Mouse (Mus musculus) kidney, embryonic 14.5 days (tissue): ENCODE results near the gene Scamp3. TPM values are rescaled to one million over a fixed set of nuclear protein-coding genes. Genes with fewer than 3 reads are reported as not detected.

Experiments
- ATAC-seq: fragments of 200-750 bp; cut with Nextera tagmentation; 2 replicates; pipeline ENCODE4 v1.8.0; 2017; ENCODE audit warnings: moderate number of reproducible peaks, mild to moderate bottlenecking, moderate TSS enrichment, moderate library complexity; ENCODE audit not compliant: low FRiP score, low TSS enrichment
- H3K27ac ChIP-seq: fragments of 300-500 bp; sonication (generic); 2 replicates; pipeline ENCODE4 v1.5.1; 2014; ENCODE audit warnings: low read depth, mild to moderate bottlenecking, low read length, moderate library complexity, mixed read lengths
- H3K27me3 ChIP-seq: fragments of 300-500 bp; sonication (generic); 2 replicates; pipeline ENCODE4 v1.6.1; 2014; ENCODE audit warnings: mild to moderate bottlenecking, low read length; ENCODE audit not compliant: control insufficient read depth, insufficient read depth
- H3K36me3 ChIP-seq: fragments of 300-500 bp; sonication (generic); 2 replicates; pipeline ENCODE4 v1.6.1; 2014; ENCODE audit warnings: low read length, mixed read lengths; ENCODE audit not compliant: control insufficient read depth, insufficient read depth
- H3K4me1 ChIP-seq: fragments of 300-500 bp; sonication (generic); 2 replicates; pipeline ENCODE4 v1.6.1; 2014; ENCODE audit warnings: low read length, mixed read lengths; ENCODE audit not compliant: control insufficient read depth, insufficient read depth
- H3K4me2 ChIP-seq: fragments of 300-500 bp; sonication (generic); replicated peaks from 2 replicates; pipeline ENCODE4 v1.6.1; 2014; ENCODE audit warnings: low read depth, mild to moderate bottlenecking, low read length
- H3K4me3 ChIP-seq: fragments of 300-500 bp; sonication (generic); 2 replicates; pipeline ENCODE4 v1.5.1; 2014; ENCODE audit warnings: mild to moderate bottlenecking, low read length
- H3K9ac ChIP-seq: fragments of 300-500 bp; sonication (generic); 2 replicates; pipeline ENCODE4 v1.6.1; 2014; ENCODE audit warnings: low read depth, mild to moderate bottlenecking, low read length, moderate library complexity
- H3K9me3 ChIP-seq: fragments of 300-500 bp; sonication (generic); 2 replicates; pipeline ENCODE4 v1.6.1; 2016; ENCODE audit warnings: low read length; ENCODE audit not compliant: control insufficient read depth
- WGBS: fragments of 180-500 bp; shearing (Covaris S2); extraction: QIAGEN DNeasy Blood & Tissue Kit; methylation state at CpG from one replicate; pipeline ENCODE4 v1.1.7; 2014; 5-methylcytosine and 5-hydroxymethylcytosine counted together
- microRNA counts: library from miRNA; unstranded; fragments of <30 nt; microRNA quantifications from one replicate; lab custom pipeline; 2017
- microRNA-seq: library from miRNA; unstranded; fragments of <30 nt; microRNA quantifications from one replicate; pipeline ENCODE4, GENCODE M21; 2016
- polyA plus RNA-seq: library from polyadenylated mRNA; unstranded; fragments of >200 nt; fragmentation: Nextera tagmentation; extraction: Ambion mirVana; gene quantifications from 2 replicates; pipeline ENCODE4 v1.2.1, GENCODE M21; 2014

The Scamp3 gene
- polyA plus RNA-seq, 1 experiment from 2014 or later = 107 TPM

GRCm38 (mm10) chr3:89228836-89229235, 51.6 kb downstream of the Scamp3 start, which contains the start of gene Muc1:
Muc1 (plus strand) TSS chr3:89229057.
- H3K4me1 ChIP-seq = peaks cover 23% of the 10 kb centered on the region; the same call in 1 of the 2 replicates
- ATAC-seq = no peak

GRCm38 (mm10) chr3:89229276-89229675, 52.0 kb downstream of the Scamp3 start:
- Histone ChIP-seq H3K27ac (peak overlapping the region; percentile 47; the same call in 1 of the 2 replicates), H3K27me3 (no peaks in the 10 kb centered on the region), H3K9ac (peak overlapping the region; percentile 23; the same call in 1 of the 2 replicates), H3K9me3 (no peaks in the 10 kb centered on the region), H3K4me3 (peak overlapping the region; percentile 13), H3K4me1 (peaks cover 23% of the 10 kb centered on the region; the same call in 1 of the 2 replicates), H3K36me3 (peaks cover 3% of the 10 kb centered on the region; the same call in 1 of the 2 replicates), H3K4me2 (peak overlapping the region; percentile 87)
- 45% methylated on average over 4 of the region's 4 CpGs for WGBS
- no peak for ATAC-seq

More at GRCm38 (mm10) chr3:89228836-89229235, 51.6 kb downstream of the Scamp3 start, which contains the start of gene Muc1:
- H3K36me3 ChIP-seq = peaks cover 3% of the 10 kb centered on the region; the same call in 1 of the 2 replicates
- H3K9ac ChIP-seq = peak within 1 kb of the TSS; percentile 54; the same call in 1 of the 2 replicates
- H3K4me3 ChIP-seq = peak within 1 kb of the TSS; percentile 40
- no peaks in the 10 kb centered on the region for H3K27me3 ChIP-seq
- WGBS = 27% methylated on average over 10 of the region's 10 CpGs
- H3K9me3 ChIP-seq = no peaks in the 10 kb centered on the region
- H3K27ac ChIP-seq = peak within 1 kb of the TSS; percentile 62
- peak within 1 kb of the TSS; percentile 87 for H3K4me2 ChIP-seq

- ATAC-seq = no peak
- H3K27me3 ChIP-seq = no peaks in the 10 kb centered on the region
- no peaks in the 10 kb centered on the region for H3K9me3 ChIP-seq
- WGBS = 81% methylated on average over 2 of the region's 2 CpGs
- H3K36me3 ChIP-seq = no peaks in the 10 kb centered on the region
- no peak overlapping the region for H3K27ac ChIP-seq
- H3K9ac ChIP-seq = no peak overlapping the region
- no peak overlapping the region for H3K4me3 ChIP-seq
- H3K4me1 ChIP-seq = peaks cover 23% of the 10 kb centered on the region; the same call in 1 of the 2 replicates
- no peak overlapping the region for H3K4me2 ChIP-seq
Observed at GRCm38 (mm10) chr3:89230561-89230960, 53.3 kb downstream of the Scamp3 start.

GRCm38 (mm10) chr3:89231345-89231744, 54.1 kb downstream of the Scamp3 start:
- Histone ChIP-seq H3K9ac (no peak overlapping the region), H3K9me3 (no peaks in the 10 kb centered on the region), H3K4me2 (no peak overlapping the region), H3K4me1 (peaks cover 18% of the 10 kb centered on the region; the same call in 1 of the 2 replicates), H3K27me3 (no peaks in the 10 kb centered on the region), H3K27ac (no peak overlapping the region), H3K36me3 (no peaks in the 10 kb centered on the region), H3K4me3 (no peak overlapping the region)
- no peak for ATAC-seq
- 60% methylated on average over 7 of the region's 7 CpGs for whole genome bisulfite sequencing

GRCm38 (mm10) chr3:89231772-89232275, 54.6 kb downstream of the Scamp3 start:
- no peak overlapping the region for H3K9ac ChIP-seq
- no peaks in the 10 kb centered on the region for H3K9me3 ChIP-seq
- H3K4me2 ChIP-seq = no peak overlapping the region
- no peak overlapping the region for H3K27ac ChIP-seq
- H3K27me3 ChIP-seq = no peaks in the 10 kb centered on the region
- no peak for ATAC-seq
- 80% methylated on average over 16 of the region's 16 CpGs for WGBS
- H3K4me1 ChIP-seq = peaks cover 13% of the 10 kb centered on the region; the same call in 1 of the 2 replicates
- H3K36me3 ChIP-seq = no peaks in the 10 kb centered on the region
- H3K4me3 ChIP-seq = no peak overlapping the region

MicroRNA genes within 50 kb of the gene (microRNA counts, 519-probe panel; counts per million panel counts)
- not detected for microRNA mmu-miR-92b (lab: Ali Mortazavi, UCI)

Small RNA genes within 50 kb of the gene (microRNA-seq; reads per million reads assigned to microRNA genes)
- 199 reads per million, percentile 63 among the genes with 10 or more reads in this experiment for gene Mir92b

Other genes starting within 250 kb of the Scamp3 start
- gene Ash1l, start 226.9 kb upstream of the Scamp3 start, polyA plus RNA-seq = 20.0 and 27.2 TPM in 2 replicates
- 149 and 160 TPM in 2 replicates for gene Dap3, start 226.3 kb upstream of the Scamp3 start, polyA plus RNA-seq
- 12.5 and 16.7 TPM in 2 replicates for gene Rusc1, start 84.2 kb upstream of the Scamp3 start, polyA plus RNA-seq
- not detected in 2 replicates for gene Gm43738, start 76.4 kb upstream of the Scamp3 start, polyA plus RNA-seq
- 186 and 191 TPM in 2 replicates for gene Fdps, start 75.5 kb upstream of the Scamp3 start, polyA plus RNA-seq
- 1.3 and 1.5 TPM in 2 replicates for gene Pklr, start 41.3 kb upstream of the Scamp3 start, polyA plus RNA-seq
- 0.49 and 0.73 TPM in 2 replicates for gene Hcn3, start 17.3 kb upstream of the Scamp3 start, polyA plus RNA-seq
- 33.8 and 35.1 TPM in 2 replicates for gene Clk2, start 12.7 kb upstream of the Scamp3 start, polyA plus RNA-seq
- gene Fam189b, start 5.7 kb downstream of the Scamp3 start, polyA plus RNA-seq = 34.5 and 49.3 TPM in 2 replicates
- gene Gba, start 25.5 kb downstream of the Scamp3 start, polyA plus RNA-seq = 32.0 and 37.4 TPM in 2 replicates
- 12.5 and 13.2 TPM in 2 replicates for gene Thbs3, start 37.7 kb downstream of the Scamp3 start, polyA plus RNA-seq
- gene Mtx1, start 49.6 kb downstream of the Scamp3 start, polyA plus RNA-seq = 217 and 259 TPM in 2 replicates
- 8.0 and 13.6 TPM in 2 replicates for gene Muc1, start 51.6 kb downstream of the Scamp3 start, polyA plus RNA-seq
- 321 and 407 TPM in 2 replicates for gene Krtcap2, start 68.5 kb downstream of the Scamp3 start, polyA plus RNA-seq
- gene Trim46, start 68.8 kb downstream of the Scamp3 start, polyA plus RNA-seq = 2.8 and 3.6 TPM in 2 replicates
- gene Dpm3, start 81.9 kb downstream of the Scamp3 start, polyA plus RNA-seq = 134 and 200 TPM in 2 replicates
- 55.1 and 64.1 TPM in 2 replicates for gene Slc50a1, start 93.1 kb downstream of the Scamp3 start, polyA plus RNA-seq
- gene Efna1, start 103.7 kb downstream of the Scamp3 start, polyA plus RNA-seq = 45.4 and 58.8 TPM in 2 replicates
- 9.7 and 10.1 TPM in 2 replicates for gene Efna3, start 145.5 kb downstream of the Scamp3 start, polyA plus RNA-seq
- 30.1 and 36.6 TPM in 2 replicates for gene Efna4, start 160.6 kb downstream of the Scamp3 start, polyA plus RNA-seq
- 35.9 and 47.1 TPM in 2 replicates for gene Adam15, start 172.5 kb downstream of the Scamp3 start, polyA plus RNA-seq
- gene Dcst2, start 184.5 kb downstream of the Scamp3 start, polyA plus RNA-seq = 0.18 and 0.30 TPM in 2 replicates
- 0.63 and 1.5 TPM in 2 replicates for gene Dcst1, start 187.8 kb downstream of the Scamp3 start, polyA plus RNA-seq
- 1.8 and 2.2 TPM in 2 replicates for gene Zbtb7b, start 217.3 kb downstream of the Scamp3 start, polyA plus RNA-seq
- gene Lenep, start 225.3 kb downstream of the Scamp3 start, polyA plus RNA-seq = not detected in 2 replicates
- gene Flad1, start 234.4 kb downstream of the Scamp3 start, polyA plus RNA-seq = 19.6 and 24.9 TPM in 2 replicates
- 632 and 773 TPM in 2 replicates for gene Cks1b, start 240.9 kb downstream of the Scamp3 start, polyA plus RNA-seq
- gene Shc1, start 241.0 kb downstream of the Scamp3 start, polyA plus RNA-seq = 42.8 and 64.0 TPM in 2 replicates